Mouse (Mus musculus): ENCODE data around the gene 9330161L09Rik. TPM values are rescaled to one million over a fixed set of nuclear protein-coding genes. Genes with fewer than 3 reads are reported as not detected.
"Not testable (repeated sequence)": the region's sequence is repeated elsewhere in the genome, so short reads cannot be mapped to it uniquely, and the experiment has no call there.

Gene 9330161L09Rik
- 0.52 and 0.53 TPM in 2 replicates for polyA plus RNA-seq (2014; fragmentation: Nextera tagmentation; extraction: Ambion mirVana)

DNA sequence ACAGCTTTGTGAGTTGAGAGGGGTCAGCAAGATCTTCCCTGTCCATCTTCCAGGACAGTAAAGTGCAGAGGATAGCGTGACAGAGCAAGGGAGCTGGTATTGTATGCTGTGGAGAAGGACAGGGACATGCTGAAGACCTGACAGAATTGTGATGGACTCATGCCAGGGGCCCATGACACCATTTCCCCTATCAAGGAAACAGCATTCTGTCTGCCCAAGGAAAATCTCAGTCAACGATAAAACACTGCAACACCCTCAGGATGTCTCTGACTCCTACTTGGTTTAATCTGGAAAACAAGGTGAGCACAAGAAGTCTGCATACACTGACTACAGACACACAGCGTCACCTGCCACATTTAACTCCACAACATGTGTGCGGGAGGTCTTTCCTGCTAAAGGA is at the start of gene 9330161L09Rik:
TSS of gene 9330161L09Rik (minus strand) at position 101 of the 400 bp plus-strand sequence.
- no peak within 1 kb of the TSS for H3K4me2 ChIP-seq
- 90% methylated on average over 4 of the region's 4 CpGs for WGBS (ENCODE audit: insufficient replicate concordance)
- H3K4me1 ChIP-seq (ENCODE audit: control insufficient read depth, insufficient read depth, low read length), result no peaks in the 10 kb centered on the region
- ATAC-seq (replicated peaks; ENCODE audit: insufficient number of reproducible peaks, low FRiP score, low TSS enrichment), result no peak
- H3K27ac ChIP-seq (ENCODE audit: low read depth, low read length), result no peak within 1 kb of the TSS
- peaks cover 34% of the 10 kb centered on the region for H3K36me3 ChIP-seq (ENCODE audit: control insufficient read depth, insufficient read depth, low read length)
- H3K4me3 ChIP-seq (ENCODE audit: low read depth, low read length), result no peak within 1 kb of the TSS
- no peaks in the 10 kb centered on the region for H3K9me3 ChIP-seq (replicated peaks; ENCODE audit: control insufficient read depth, low read length)
- H3K9ac ChIP-seq (ENCODE audit: low read depth, low read length), result no peak within 1 kb of the TSS
- no peaks in the 10 kb centered on the region for H3K27me3 ChIP-seq (ENCODE audit: control insufficient read depth, insufficient read depth, low read length)

DNA sequence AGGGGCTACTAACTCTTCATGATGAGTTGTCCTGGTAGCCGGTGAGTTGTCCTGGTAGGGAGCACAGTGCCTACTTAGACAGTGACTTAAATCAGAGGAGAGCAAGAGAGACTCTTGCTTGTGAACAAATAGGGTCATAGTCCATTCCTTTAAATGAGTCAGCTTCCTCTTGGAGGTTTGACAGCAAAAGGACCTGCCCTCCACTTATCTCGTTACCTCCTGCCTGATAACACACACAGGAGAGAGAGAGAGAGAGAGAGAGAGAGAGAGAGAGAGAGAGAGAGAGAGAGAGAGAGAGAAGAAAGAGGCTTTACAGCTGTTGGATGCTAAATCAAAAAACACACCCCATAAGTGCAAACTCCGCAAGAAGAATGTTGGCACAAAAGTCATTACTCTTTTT is 49.5 kb upstream of the 9330161L09Rik start, which contains the start of gene Ifi27l2b:
TSS of gene Ifi27l2b (minus strand) at position 84 of the 400 bp plus-strand sequence.
- Histone ChIP-seq H3K9ac (ENCODE audit: low read depth, low read length) (no peak within 1 kb of the TSS), H3K36me3 (ENCODE audit: control insufficient read depth, insufficient read depth, low read length) (no peaks in the 10 kb centered on the region), H3K27ac (ENCODE audit: low read depth, low read length) (no peak within 1 kb of the TSS), H3K4me2 (no peak within 1 kb of the TSS), H3K4me3 (ENCODE audit: low read depth, low read length) (no peak within 1 kb of the TSS), H3K9me3 (replicated peaks; ENCODE audit: control insufficient read depth, low read length) (no peaks in the 10 kb centered on the region), H3K27me3 (ENCODE audit: control insufficient read depth, insufficient read depth, low read length) (no peaks in the 10 kb centered on the region), H3K4me1 (ENCODE audit: control insufficient read depth, insufficient read depth, low read length) (no peaks in the 10 kb centered on the region)
- 41% methylated on average over 3 of the region's 3 CpGs for WGBS (ENCODE audit: insufficient replicate concordance)
- ATAC-seq (replicated peaks; ENCODE audit: insufficient number of reproducible peaks, low FRiP score, low TSS enrichment), result no peak

- WGBS (ENCODE audit: insufficient replicate concordance), result no CpG with 5 or more reads among the region's 1 CpGs
- not testable (repeated sequence) for H3K4me3 ChIP-seq (ENCODE audit: low read depth, low read length); H3K27ac ChIP-seq (ENCODE audit: low read depth, low read length); H3K36me3 ChIP-seq (ENCODE audit: control insufficient read depth, insufficient read depth, low read length); H3K9me3 ChIP-seq (replicated peaks; ENCODE audit: control insufficient read depth, low read length); H3K4me2 ChIP-seq; H3K27me3 ChIP-seq (ENCODE audit: control insufficient read depth, insufficient read depth, low read length); H3K4me1 ChIP-seq (ENCODE audit: control insufficient read depth, insufficient read depth, low read length); ATAC-seq (replicated peaks; ENCODE audit: insufficient number of reproducible peaks, low FRiP score, low TSS enrichment); H3K9ac ChIP-seq (ENCODE audit: low read depth, low read length)
Observed at GRCm38 (mm10) chr12:103456727-103457126, 49.1 kb upstream of the 9330161L09Rik start.

DNA sequence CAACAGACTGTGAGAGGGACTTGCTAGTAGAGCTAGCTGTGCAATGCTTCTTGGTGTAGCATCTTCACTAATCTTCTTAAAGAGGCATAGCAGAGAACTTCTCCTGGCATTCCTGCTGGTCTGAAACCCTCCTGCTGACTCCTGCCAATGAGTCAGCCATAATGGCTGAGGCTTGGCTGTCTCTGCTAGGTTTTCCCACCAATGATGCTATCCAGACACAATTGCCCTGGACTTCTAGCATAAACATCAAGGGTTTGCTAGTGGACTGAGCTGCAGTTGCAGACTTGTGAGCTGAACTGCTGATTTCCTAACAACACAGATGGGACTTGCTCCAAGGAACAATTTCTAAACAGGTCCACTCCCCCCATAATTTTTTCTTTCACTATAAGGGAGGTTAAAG is 45.7 kb upstream of the 9330161L09Rik start:
- no peaks in the 10 kb centered on the region for H3K27me3 ChIP-seq (ENCODE audit: control insufficient read depth, insufficient read depth, low read length)
- H3K27ac ChIP-seq (ENCODE audit: low read depth, low read length), result no peak overlapping the region
- H3K9ac ChIP-seq (ENCODE audit: low read depth, low read length), result no peak overlapping the region
- H3K36me3 ChIP-seq (ENCODE audit: control insufficient read depth, insufficient read depth, low read length), result no peaks in the 10 kb centered on the region
- H3K9me3 ChIP-seq (replicated peaks; ENCODE audit: control insufficient read depth, low read length), result no peaks in the 10 kb centered on the region
- H3K4me1 ChIP-seq (ENCODE audit: control insufficient read depth, insufficient read depth, low read length), result no peaks in the 10 kb centered on the region
- ATAC-seq (replicated peaks; ENCODE audit: insufficient number of reproducible peaks, low FRiP score, low TSS enrichment), result no peak
- H3K4me3 ChIP-seq (ENCODE audit: low read depth, low read length), result no peak overlapping the region
- no peak overlapping the region for H3K4me2 ChIP-seq

- no peaks in the 10 kb centered on the region for H3K4me1 ChIP-seq (ENCODE audit: control insufficient read depth, insufficient read depth, low read length)
- no peaks in the 10 kb centered on the region for H3K27me3 ChIP-seq (ENCODE audit: control insufficient read depth, insufficient read depth, low read length)
- H3K27ac ChIP-seq (ENCODE audit: low read depth, low read length), result no peak overlapping the region
- no peak overlapping the region for H3K4me3 ChIP-seq (ENCODE audit: low read depth, low read length)
- no peak for ATAC-seq (replicated peaks; ENCODE audit: insufficient number of reproducible peaks, low FRiP score, low TSS enrichment)
- no peaks in the 10 kb centered on the region for H3K36me3 ChIP-seq (ENCODE audit: control insufficient read depth, insufficient read depth, low read length)
- no peak overlapping the region for H3K4me2 ChIP-seq
- H3K9me3 ChIP-seq (replicated peaks; ENCODE audit: control insufficient read depth, low read length), result no peaks in the 10 kb centered on the region
- WGBS (ENCODE audit: insufficient replicate concordance), result 75% methylated on average over 3 of the region's 3 CpGs
- H3K9ac ChIP-seq (ENCODE audit: low read depth, low read length), result no peak overlapping the region
Observed at GRCm38 (mm10) chr12:103445060-103445459, 37.4 kb upstream of the 9330161L09Rik start.

DNA sequence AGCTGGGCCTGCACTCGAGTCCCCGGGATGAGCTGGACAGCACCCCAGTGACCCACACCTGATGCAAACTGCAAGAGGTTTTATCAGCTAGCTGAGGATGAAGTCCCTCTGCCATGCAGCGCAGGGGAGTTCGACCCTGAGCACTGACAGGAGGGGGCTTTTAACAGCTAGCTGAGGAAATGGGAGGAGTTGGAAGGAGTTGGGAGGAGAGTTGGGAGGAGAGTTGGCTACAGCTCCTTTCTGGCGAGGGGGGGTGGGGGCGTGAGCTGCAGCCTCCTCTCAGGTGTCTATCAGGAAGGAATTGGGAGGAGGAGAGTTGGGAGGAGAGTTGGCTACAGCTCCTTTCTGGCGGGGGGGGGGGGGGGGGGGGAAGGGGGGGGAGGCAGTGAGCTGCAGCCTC is 36.6 kb upstream of the 9330161L09Rik start:
- 27% methylated on average over 6 of the region's 7 CpGs for WGBS (ENCODE audit: insufficient replicate concordance)

GRCm38 (mm10) chr12:103443524-103443923 is 35.9 kb upstream of the 9330161L09Rik start, which contains the start of gene Ifi27l2a:
TSS of gene Ifi27l2a (minus strand) at chr12:103443680.
- no peak within 1 kb of the TSS for H3K27ac ChIP-seq (ENCODE audit: low read depth, low read length)
- no peak within 1 kb of the TSS for H3K4me3 ChIP-seq (ENCODE audit: low read depth, low read length)
- no peaks in the 10 kb centered on the region for H3K9me3 ChIP-seq (replicated peaks; ENCODE audit: control insufficient read depth, low read length)
- WGBS (ENCODE audit: insufficient replicate concordance), result 49% methylated on average over 3 of the region's 3 CpGs
- H3K27me3 ChIP-seq (ENCODE audit: control insufficient read depth, insufficient read depth, low read length), result no peaks in the 10 kb centered on the region
- no peaks in the 10 kb centered on the region for H3K4me1 ChIP-seq (ENCODE audit: control insufficient read depth, insufficient read depth, low read length)
- H3K9ac ChIP-seq (ENCODE audit: low read depth, low read length), result no peak within 1 kb of the TSS
- no peak for ATAC-seq (replicated peaks; ENCODE audit: insufficient number of reproducible peaks, low FRiP score, low TSS enrichment)
- no peak within 1 kb of the TSS for H3K4me2 ChIP-seq
- H3K36me3 ChIP-seq (ENCODE audit: control insufficient read depth, insufficient read depth, low read length), result no peaks in the 10 kb centered on the region

More for the DNA sequence above, 36.6 kb upstream of the 9330161L09Rik start:
- not testable (repeated sequence) for H3K4me1 ChIP-seq (ENCODE audit: control insufficient read depth, insufficient read depth, low read length); H3K36me3 ChIP-seq (ENCODE audit: control insufficient read depth, insufficient read depth, low read length); ATAC-seq (replicated peaks; ENCODE audit: insufficient number of reproducible peaks, low FRiP score, low TSS enrichment); H3K4me2 ChIP-seq; H3K9me3 ChIP-seq (replicated peaks; ENCODE audit: control insufficient read depth, low read length); H3K9ac ChIP-seq (ENCODE audit: low read depth, low read length); H3K27ac ChIP-seq (ENCODE audit: low read depth, low read length); H3K27me3 ChIP-seq (ENCODE audit: control insufficient read depth, insufficient read depth, low read length); H3K4me3 ChIP-seq (ENCODE audit: low read depth, low read length)

DNA sequence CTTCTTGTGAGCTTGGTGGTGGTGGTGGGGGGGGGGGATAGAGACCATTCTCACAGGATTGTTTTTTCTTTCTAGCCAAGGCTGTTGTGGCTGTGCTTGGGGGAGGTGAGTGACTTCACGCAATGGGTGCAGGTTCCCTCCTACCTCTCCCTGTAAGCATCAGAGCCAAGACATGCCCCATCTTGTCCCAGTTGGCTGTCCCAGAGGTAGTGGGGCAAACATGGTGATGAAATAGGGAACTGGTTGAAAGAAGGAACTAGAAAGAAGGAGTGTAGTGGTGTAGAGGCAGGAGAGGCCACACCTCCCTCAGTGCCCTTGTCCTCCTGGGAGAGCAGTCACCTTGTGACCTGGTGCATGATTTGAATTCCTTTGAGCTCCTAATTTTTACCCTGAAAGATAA is 30.0 kb upstream of the 9330161L09Rik start:
- ATAC-seq (replicated peaks; ENCODE audit: insufficient number of reproducible peaks, low FRiP score, low TSS enrichment), result no peak

GRCm38 (mm10) chr12:103434861-103435260 is 27.2 kb upstream of the 9330161L09Rik start:
- ATAC-seq (replicated peaks; ENCODE audit: insufficient number of reproducible peaks, low FRiP score, low TSS enrichment), result no peak
- H3K36me3 ChIP-seq (ENCODE audit: control insufficient read depth, insufficient read depth, low read length), result no peaks in the 10 kb centered on the region
- H3K4me3 ChIP-seq (ENCODE audit: low read depth, low read length), result no peak overlapping the region
- no peak overlapping the region for H3K27ac ChIP-seq (ENCODE audit: low read depth, low read length)
- no peaks in the 10 kb centered on the region for H3K4me1 ChIP-seq (ENCODE audit: control insufficient read depth, insufficient read depth, low read length)
- H3K9ac ChIP-seq (ENCODE audit: low read depth, low read length), result no peak overlapping the region
- H3K9me3 ChIP-seq (replicated peaks; ENCODE audit: control insufficient read depth, low read length), result no peaks in the 10 kb centered on the region
- no peaks in the 10 kb centered on the region; the same call in 1 of the 2 replicates for H3K27me3 ChIP-seq (ENCODE audit: control insufficient read depth, insufficient read depth, low read length)
- no peak overlapping the region for H3K4me2 ChIP-seq

More for the DNA sequence above, 30.0 kb upstream of the 9330161L09Rik start:
- WGBS (ENCODE audit: insufficient replicate concordance), result 89% methylated on average over 1 of the region's 1 CpGs
- Histone ChIP-seq H3K4me2 (no peak overlapping the region), H3K27me3 (ENCODE audit: control insufficient read depth, insufficient read depth, low read length) (no peaks in the 10 kb centered on the region; the same call in 1 of the 2 replicates), H3K9me3 (replicated peaks; ENCODE audit: control insufficient read depth, low read length) (no peaks in the 10 kb centered on the region), H3K27ac (ENCODE audit: low read depth, low read length) (no peak overlapping the region), H3K4me3 (ENCODE audit: low read depth, low read length) (no peak overlapping the region), H3K4me1 (ENCODE audit: control insufficient read depth, insufficient read depth, low read length) (no peaks in the 10 kb centered on the region), H3K36me3 (ENCODE audit: control insufficient read depth, insufficient read depth, low read length) (no peaks in the 10 kb centered on the region), H3K9ac (ENCODE audit: low read depth, low read length) (no peak overlapping the region)

All from heart, embryonic 11.5 days (tissue).